Mouse (Mus musculus): ENCODE measurements at regions not wholly inside any gene's neighbourhood (a gene's known extent, or its start where the extent isn't known, plus 50 kb on each side); places are given as distances from the start of the nearest gene placed in this dataset.
A peak's percentile ranks its signal among the peaks of the same experiment; 100 is the strongest.

GRCm38 (mm10) chr1:88879367-88879766, 177.3 kb upstream of the Arl4c start:
- DNase-seq (ENCODE audit: low spot score in 2 of 2): peak in 1 of 2 experiments; percentile 6

- no peak for DNase-seq (ENCODE audit: low spot score in 2 of 2)
These were observed 179.2 kb upstream of the Sh3bp4 start for GRCm38 (mm10) chr1:88891041-88891440.

DNA sequence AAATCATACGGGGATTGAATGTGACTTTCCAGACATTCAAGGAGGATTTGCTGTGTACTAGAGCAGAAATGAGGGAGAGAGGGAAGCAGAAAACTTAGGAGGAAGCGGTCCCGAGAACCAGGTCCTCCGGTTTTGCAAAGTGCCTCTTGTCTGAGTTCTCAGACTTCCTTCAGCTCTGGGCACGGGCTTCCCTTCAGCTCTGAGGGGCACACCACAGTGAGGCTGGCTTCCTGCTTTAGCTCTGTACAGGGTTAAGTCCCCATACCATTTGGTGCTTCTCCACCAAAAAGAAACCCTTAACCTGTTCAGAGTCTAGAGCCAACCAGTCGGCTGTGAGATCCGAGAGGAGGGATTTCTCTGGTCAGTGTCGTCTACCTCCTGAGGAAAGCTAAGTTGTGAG, 167.8 kb upstream of the Sh3bp4 start:
- no peak for DNase-seq (ENCODE audit: low spot score in 2 of 2)

- DNase-seq (ENCODE audit: low spot score in 2 of 2): no peak
These were observed 162.3 kb upstream of the Sh3bp4 start for GRCm38 (mm10) chr1:88907766-88908463.

- DNase-seq (ENCODE audit: low spot score in 2 of 2): no peak
These were observed 161.5 kb upstream of the Sh3bp4 start for GRCm38 (mm10) chr1:88908683-88909082.

DNA sequence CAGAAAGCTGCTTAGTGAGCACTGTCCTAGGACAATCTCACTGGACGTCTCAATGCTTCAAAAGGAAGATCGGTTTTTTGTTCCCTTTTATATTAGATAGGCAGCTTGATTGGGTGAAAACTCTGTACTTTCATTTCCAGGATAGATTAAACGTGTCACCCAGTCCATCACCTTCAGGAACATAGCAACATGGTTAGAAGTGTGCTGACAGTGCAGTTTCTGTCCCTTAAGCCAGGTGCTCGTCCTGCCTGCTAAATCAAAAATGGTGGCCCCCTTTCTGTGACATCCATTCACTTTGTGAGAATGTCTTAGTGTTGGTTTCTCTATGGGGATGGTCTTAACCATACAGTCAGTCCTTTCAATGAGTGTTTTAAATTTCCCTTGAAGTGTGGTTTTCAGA, 160.9 kb upstream of the Sh3bp4 start:
- DNase-seq (ENCODE audit: low spot score in 2 of 2): no peak

DNA sequence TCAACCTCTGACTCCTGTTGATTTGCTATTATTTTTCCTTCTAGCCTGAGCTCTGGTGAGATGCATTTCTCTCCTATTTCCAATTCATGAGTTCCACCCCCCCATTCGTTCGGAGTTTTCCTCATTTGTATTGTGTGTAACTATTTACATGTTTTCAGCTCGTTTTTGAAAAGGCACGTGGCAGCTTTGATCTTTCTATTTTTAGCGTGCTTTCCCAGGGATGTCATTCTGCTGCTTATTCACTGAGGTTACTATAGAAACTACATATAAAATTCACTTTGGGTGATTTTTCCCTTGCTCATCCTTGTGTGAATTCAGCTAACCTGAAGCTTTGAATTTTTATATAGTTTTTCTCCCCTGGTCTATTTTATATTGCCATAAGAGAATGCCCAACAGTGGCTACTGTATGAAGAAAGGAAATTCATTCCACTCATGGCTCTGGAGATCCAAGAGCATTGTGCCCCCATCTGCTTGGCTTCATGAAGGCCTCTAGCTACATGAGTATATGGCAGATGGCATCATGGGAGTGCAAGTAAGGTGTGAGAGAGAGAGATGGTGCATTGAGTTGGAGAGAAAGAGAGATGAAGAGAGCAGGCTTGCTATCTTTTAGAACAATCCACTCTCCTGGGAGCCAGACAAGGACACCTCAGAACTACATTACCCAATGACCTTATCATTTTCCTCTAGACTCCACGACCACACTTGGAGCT, 160.2 kb upstream of the Sh3bp4 start:
- DNase-seq (ENCODE audit: low spot score in 2 of 2): peak; percentile 34 to 64

- DNase-seq (ENCODE audit: low spot score in 2 of 2): no peak
These were observed 158.5 kb upstream of the Sh3bp4 start for GRCm38 (mm10) chr1:88911724-88912123.

DNA sequence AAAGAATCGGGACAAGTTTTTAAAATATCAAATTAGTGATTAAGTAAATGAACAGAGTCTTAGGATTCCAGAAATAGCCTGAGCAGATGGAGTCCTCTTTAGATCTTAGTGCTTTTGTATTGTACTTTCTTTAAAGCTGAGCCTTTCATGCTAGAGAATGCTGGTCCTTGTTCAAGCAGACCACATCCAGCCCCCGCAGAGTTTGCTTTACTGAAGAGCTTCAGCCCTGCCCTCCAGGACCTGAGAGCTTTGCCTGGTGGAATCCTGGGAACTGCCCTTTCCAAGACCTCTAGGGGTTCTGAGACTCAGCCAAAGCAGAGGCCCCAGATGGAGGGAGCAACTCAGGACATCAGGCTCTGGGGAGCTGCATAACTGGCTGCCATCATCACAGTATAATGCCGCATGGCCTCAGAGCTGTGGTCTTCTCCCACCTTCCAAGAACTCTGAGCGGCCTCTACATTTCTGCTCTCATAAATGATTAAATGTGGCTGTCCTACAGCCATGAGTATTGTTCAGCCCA, 153.6 kb upstream of the Sh3bp4 start:
- no peak for DNase-seq (ENCODE audit: low spot score in 2 of 2)

DNA sequence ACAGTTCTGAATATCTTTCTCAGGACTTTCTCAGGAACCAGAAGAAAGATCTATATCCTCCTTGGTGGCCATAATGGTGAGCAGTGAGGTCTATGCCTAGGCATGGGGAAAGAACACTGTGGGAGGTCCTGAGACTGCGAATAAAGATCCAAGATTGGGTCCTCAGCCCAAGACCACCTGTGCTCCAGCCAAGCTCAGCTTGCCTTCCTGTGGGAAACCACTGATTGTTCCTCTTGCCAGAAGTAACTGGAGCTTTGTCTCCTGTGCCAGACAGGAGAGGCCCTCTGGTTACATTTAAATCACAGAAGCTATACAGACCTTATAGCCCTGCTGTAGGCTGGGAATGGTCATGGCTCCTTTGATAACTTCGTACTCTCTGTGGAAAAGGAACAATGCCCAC, 148.8 kb upstream of the Sh3bp4 start:
- DNase-seq (ENCODE audit: low spot score in 2 of 2): no peak

GRCm38 (mm10) chr1:88923791-88924581, 146.2 kb upstream of the Sh3bp4 start:
- peak; percentile 59 to 64 for DNase-seq (ENCODE audit: low spot score in 2 of 2)

GRCm38 (mm10) chr1:88935191-88935590, 135.0 kb upstream of the Sh3bp4 start:
- DNase-seq (ENCODE audit: low spot score in 2 of 2): peak in 1 of 2 experiments; percentile 17

DNA sequence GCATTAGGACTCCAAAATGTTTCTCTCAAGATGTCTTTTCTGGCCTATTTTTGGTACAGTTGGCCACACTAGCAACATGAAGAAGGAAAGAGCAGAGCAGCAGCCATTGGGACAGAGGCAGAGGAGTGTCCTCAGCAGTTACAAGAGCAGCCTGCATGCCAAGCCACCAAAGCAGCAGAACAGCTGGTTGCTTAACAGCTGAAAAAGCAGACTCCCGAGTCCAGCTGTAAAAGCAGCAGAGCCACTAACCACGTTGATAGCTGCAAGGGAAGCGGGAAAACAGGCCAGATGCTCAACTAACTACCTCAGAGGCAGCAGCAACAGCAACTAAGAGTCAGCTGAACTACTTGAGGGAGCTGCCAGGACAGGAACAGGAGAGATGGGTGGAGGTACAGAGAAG, 134.4 kb upstream of the Sh3bp4 start:
- DNase-seq (ENCODE audit: low spot score in 2 of 2): peak in 1 of 2 experiments; percentile 22

- peak; percentile 43 to 59 for DNase-seq (ENCODE audit: low spot score in 2 of 2)
These were observed 132.9 kb upstream of the Sh3bp4 start for GRCm38 (mm10) chr1:88937327-88937726.

DNA sequence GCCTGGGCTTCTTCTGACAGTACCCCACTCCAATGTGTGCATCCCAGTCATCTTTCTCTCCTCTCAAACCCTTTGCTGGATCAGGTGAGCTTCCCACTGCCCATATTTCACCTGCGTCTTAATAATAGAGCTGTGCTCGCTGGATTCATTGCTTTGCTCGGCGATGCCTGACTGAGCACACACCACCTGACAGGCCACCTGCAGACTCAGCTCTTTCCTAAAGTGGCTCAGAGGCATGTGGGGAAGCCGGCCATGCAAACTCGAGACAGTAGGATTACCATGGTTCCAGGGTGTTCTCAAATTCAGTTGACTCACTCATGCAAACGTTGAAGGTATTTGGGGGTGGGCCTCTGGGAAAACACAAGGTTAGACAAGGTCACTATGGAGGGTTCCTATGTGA, 131.8 kb upstream of the Sh3bp4 start:
- peak in 1 of 2 experiments; percentile 23 for DNase-seq (ENCODE audit: low spot score in 2 of 2)

DNA sequence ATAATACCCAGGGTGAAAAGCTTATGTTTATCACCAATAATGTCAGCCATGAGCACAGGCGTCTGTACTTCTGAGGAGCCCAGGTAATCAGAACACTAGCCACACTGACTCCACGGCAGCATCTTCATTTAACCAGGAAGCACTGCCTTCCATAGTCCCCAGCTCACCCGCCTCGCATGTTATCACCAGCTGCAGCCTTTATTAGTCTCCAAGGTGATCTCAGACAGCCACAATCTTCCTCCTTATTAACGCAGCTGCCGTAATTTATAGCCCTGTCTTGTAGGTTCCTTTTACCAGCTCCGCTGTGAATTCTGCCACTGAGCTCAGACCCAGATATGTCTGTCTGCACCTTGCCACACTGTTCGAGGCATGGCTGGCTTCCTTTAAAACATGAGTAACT, 127.2 kb upstream of the Sh3bp4 start:
- no peak for DNase-seq (ENCODE audit: low spot score in 2 of 2)

- DNase-seq (ENCODE audit: low spot score in 2 of 2): no peak
These were observed 124.3 kb upstream of the Sh3bp4 start for GRCm38 (mm10) chr1:88945868-88946267.

DNA sequence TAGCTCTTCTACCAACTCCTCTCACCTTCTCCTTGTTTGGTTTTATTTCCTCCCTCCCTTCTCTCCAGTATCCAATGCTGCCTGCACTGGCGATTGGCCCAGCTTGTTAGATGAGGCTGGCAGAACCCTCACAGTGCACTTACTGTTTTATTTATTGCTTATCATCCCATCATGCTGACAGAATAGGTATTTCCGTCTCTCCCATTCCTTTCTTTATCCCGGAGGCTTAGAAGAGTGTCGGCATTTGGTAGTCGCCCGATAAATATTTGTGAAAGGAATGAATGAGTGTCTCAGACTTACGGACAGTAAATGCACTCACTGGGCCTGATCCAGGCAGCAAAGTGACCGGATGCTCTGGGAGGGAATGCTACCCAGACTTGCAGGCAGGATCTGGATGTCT, 123.8 kb upstream of the Sh3bp4 start:
- peak in 1 of 2 experiments; percentile 40 for DNase-seq (ENCODE audit: low spot score in 2 of 2)

- DNase-seq (ENCODE audit: low spot score in 2 of 2): peak in 1 of 2 experiments; percentile 12
These were observed 120.3 kb upstream of the Sh3bp4 start for GRCm38 (mm10) chr1:88949911-88950310.

DNA sequence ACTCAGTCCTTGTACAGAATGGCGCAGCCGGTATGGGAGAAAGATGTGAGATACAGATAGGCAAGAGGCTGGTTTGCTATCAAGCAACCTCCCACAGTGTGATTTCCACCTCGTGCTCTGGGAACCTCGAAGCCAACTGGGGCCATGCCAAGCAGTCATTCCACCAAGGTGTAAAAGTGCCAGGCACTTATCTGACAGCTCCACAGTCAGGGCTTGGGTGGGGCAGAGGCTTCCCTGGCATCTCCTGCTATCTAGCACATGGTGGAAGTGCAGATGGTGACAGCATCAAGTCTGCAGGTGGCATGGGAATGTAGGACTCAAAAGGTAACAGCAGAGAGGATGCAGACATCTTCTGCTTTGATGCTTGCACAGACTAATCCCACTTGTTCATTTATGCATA, 116.7 kb upstream of the Sh3bp4 start:
- DNase-seq (ENCODE audit: low spot score in 2 of 2): peak in 1 of 2 experiments; percentile 21

GRCm38 (mm10) chr1:88954784-88955183, 115.4 kb upstream of the Sh3bp4 start:
- DNase-seq (ENCODE audit: low spot score in 2 of 2): peak in 1 of 2 experiments; percentile 7

- no peak for DNase-seq (ENCODE audit: low spot score in 2 of 2)
These were observed 113.2 kb upstream of the Sh3bp4 start for GRCm38 (mm10) chr1:88957061-88957460.

Measured in right cerebral cortex, postnatal 10 days (tissue).